Mouse (Mus musculus) ES-Bruce4 (cell line): ENCODE results near the gene Dgkz. TPM values are rescaled to one million over a fixed set of nuclear protein-coding genes. Genes with fewer than 3 reads are reported as not detected.

ENCODE experiments used
- H3K27ac ChIP-seq: 2 replicates; pipeline ENCODE4 v1.5.1; 2012; ENCODE audit warnings: low read length, inconsistent platforms; ENCODE audit not compliant: insufficient read depth
- H3K27me3 ChIP-seq: 2 replicates; pipeline ENCODE4 v1.6.1; 2012; ENCODE audit warnings: mild to moderate bottlenecking, low read length, inconsistent platforms; ENCODE audit not compliant: control insufficient read depth, poor library complexity, insufficient read depth, severe bottlenecking
- H3K36me3 ChIP-seq: 2 replicates; pipeline ENCODE4 v1.6.1; 2012; ENCODE audit warnings: inconsistent platforms, mild to moderate bottlenecking, low read length, moderate library complexity; ENCODE audit not compliant: control insufficient read depth, poor library complexity, insufficient read depth, severe bottlenecking
- H3K4me1 ChIP-seq: one replicate; pipeline ENCODE4 v1.8.1; 2011; ENCODE audit warnings: low read length; ENCODE audit not compliant: control insufficient read depth, insufficient read depth
- H3K4me3 ChIP-seq: 2 replicates; pipeline ENCODE4 v1.5.1; 2011; ENCODE audit warnings: low read depth, mild to moderate bottlenecking, low read length
- H3K9ac ChIP-seq: 2 replicates; pipeline ENCODE4 v1.6.1; 2012; ENCODE audit warnings: low read depth, mild to moderate bottlenecking, inconsistent platforms; ENCODE audit not compliant: poor library complexity, severe bottlenecking
- H3K9me3 ChIP-seq: replicated peaks from 2 replicates; pipeline ENCODE4 v1.6.1; 2012; ENCODE audit warnings: mild to moderate bottlenecking, low read length, inconsistent platforms; ENCODE audit not compliant: control insufficient read depth, poor library complexity, insufficient read depth, severe bottlenecking
- CTCF ChIP-seq: IDR thresholded peaks from one replicate; pipeline ENCODE4 v1.8.1; 2011; ENCODE audit warnings: low read depth, low read length
- EP300 ChIP-seq: IDR thresholded peaks from 2 replicates; pipeline ENCODE4 v1.6.1; 2011; ENCODE audit warnings: low read depth, low read length; ENCODE audit not compliant: insufficient read depth
- POLR2A ChIP-seq: IDR thresholded peaks from one replicate; pipeline ENCODE4 v1.8.1; 2011; ENCODE audit warnings: low read length; ENCODE audit not compliant: insufficient read depth
- polyA plus RNA-seq: library from polyadenylated mRNA; stranded (reverse); fragments of >200 nt; gene quantifications from 2 replicates; pipeline ENCODE4 v1.2.4, GENCODE M21; 2011; ENCODE audit warnings: low read depth; ENCODE audit not compliant: missing spikeins, insufficient read depth, insufficient read length

The Dgkz gene
- polyA plus RNA-seq, 1 experiment = 28.1 TPM

GRCm38 (mm10) chr2:91947397-91948150 lies 28.1 kb downstream of the Dgkz start:
- H3K9me3 ChIP-seq = no peaks in the 10 kb centered on the region
- H3K27ac ChIP-seq = no peak overlapping the region
- H3K4me1 ChIP-seq = no peaks in the 10 kb centered on the region
- H3K9ac ChIP-seq = no peak overlapping the region
- TF ChIP-seq CTCF = no peak
- TF ChIP-seq POLR2A = no peak
- TF ChIP-seq EP300 = no peak
- no peaks in the 10 kb centered on the region for H3K36me3 ChIP-seq
- H3K4me3 ChIP-seq = no peak overlapping the region
- H3K27me3 ChIP-seq = no peaks in the 10 kb centered on the region

GRCm38 (mm10) chr2:91946836-91947235 lies 28.8 kb downstream of the Dgkz start:
- no peaks in the 10 kb centered on the region for H3K4me1 ChIP-seq
- no peaks in the 10 kb centered on the region for H3K36me3 ChIP-seq
- no peaks in the 10 kb centered on the region for H3K27me3 ChIP-seq
- no peak overlapping the region for H3K9ac ChIP-seq
- H3K4me3 ChIP-seq = no peak overlapping the region
- H3K27ac ChIP-seq = no peak overlapping the region
- TF ChIP-seq POLR2A = no peak
- no peak for TF ChIP-seq EP300
- TF ChIP-seq CTCF = no peak
- H3K9me3 ChIP-seq = no peaks in the 10 kb centered on the region

GRCm38 (mm10) chr2:91945483-91945882 lies 30.2 kb downstream of the Dgkz start, which contains the start of gene Gm9821:
Gm9821 (plus strand) TSS chr2:91945703.
- no peak within 1 kb of the TSS for H3K27ac ChIP-seq
- no peak within 1 kb of the TSS for H3K4me3 ChIP-seq
- no peaks in the 10 kb centered on the region for H3K9me3 ChIP-seq
- TF ChIP-seq EP300 (no peak), POLR2A (no peak), CTCF (no peak)
- no peaks in the 10 kb centered on the region for H3K27me3 ChIP-seq
- H3K9ac ChIP-seq = no peak within 1 kb of the TSS
- H3K36me3 ChIP-seq = no peaks in the 10 kb centered on the region
- no peaks in the 10 kb centered on the region for H3K4me1 ChIP-seq

DNA sequence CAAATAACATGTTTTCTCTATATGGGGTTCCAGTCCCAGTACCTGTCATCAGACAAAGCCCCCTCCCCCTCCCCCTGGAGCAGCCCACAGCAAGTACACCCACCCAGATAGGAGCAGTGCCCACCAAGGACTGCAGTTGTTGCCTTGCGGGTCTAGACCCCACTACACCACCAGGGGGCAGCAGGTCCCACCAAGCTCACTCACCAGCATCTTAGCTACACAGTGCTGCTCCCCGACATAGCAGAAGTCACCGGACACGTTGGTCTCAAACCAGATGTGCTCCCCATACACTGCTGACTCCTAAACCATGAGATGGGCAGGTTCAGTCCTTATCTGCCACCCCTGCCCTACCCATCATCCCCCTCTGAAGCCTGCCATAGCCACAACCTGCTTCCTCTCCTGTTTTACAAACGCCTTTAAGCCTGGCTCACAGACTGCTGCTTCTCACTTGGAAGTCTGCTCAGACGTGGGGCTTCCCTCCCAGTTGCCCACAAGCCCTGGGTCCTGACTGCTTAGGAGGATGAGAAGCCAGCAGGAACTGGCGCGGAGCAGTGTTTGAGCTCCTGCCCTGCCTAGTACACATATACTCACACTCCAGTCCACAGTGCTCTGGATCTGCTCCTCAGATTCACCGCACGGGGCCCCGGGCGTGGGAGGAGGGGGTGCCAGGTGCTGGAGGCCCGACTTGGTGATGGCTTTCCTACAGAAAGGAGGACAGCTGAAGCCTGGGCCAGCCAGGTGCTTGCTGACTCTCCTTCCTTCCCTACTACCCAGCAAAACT lies 31.3 kb downstream of the Dgkz start:
- Histone ChIP-seq H3K27me3 (no peaks in the 10 kb centered on the region), H3K4me3 (no peak overlapping the region), H3K4me1 (no peaks in the 10 kb centered on the region), H3K36me3 (no peaks in the 10 kb centered on the region), H3K9me3 (no peaks in the 10 kb centered on the region), H3K9ac (no peak overlapping the region), H3K27ac (no peak overlapping the region)
- no peak for TF ChIP-seq EP300
- peak; percentile 98 for TF ChIP-seq CTCF

GRCm38 (mm10) chr2:91942356-91942755 lies 33.3 kb downstream of the Dgkz start:
- H3K4me1 ChIP-seq = no peaks in the 10 kb centered on the region
- TF ChIP-seq EP300 (no peak), CTCF (peak; percentile 39), POLR2A (no peak)
- H3K4me3 ChIP-seq = no peak overlapping the region
- H3K27ac ChIP-seq = no peak overlapping the region
- no peaks in the 10 kb centered on the region for H3K36me3 ChIP-seq
- H3K9ac ChIP-seq = no peak overlapping the region
- H3K27me3 ChIP-seq = no peaks in the 10 kb centered on the region
- H3K9me3 ChIP-seq = no peaks in the 10 kb centered on the region
